Mouse (Mus musculus) brain, adult 2 months (tissue): ENCODE measurements around the gene Mcoln2.

Source experiments
- DNase-seq: peaks from one replicate; pipeline ENCODE4 v3.0.0; 2011; ENCODE audit warnings: low read depth, low spot score

The Mcoln2 gene

GRCm38 (mm10) chr3:146145501-146145900 lies 4.1 kb upstream of the Mcoln2 start:
- DNase-seq = no peak

DNA sequence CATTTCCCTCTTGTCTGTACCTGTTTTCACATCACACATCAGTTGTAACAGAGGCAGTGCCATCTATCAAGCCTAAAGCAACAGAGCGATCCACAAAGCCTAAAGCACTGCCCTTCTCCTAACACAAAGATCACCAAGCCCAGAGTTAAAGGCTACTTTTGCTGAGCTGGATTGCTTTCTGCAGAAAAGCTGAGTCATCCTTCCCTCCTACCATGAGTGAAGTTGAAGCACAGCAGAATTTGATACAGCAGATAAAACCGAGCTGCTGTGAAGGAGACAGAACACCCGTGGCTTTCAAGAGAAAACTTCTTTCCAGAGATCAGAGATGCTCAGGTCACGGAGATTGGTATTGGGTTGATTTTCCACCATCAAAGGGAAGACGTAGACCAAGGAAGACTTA lies 3.5 kb upstream of the Mcoln2 start:
- peak; percentile 53 for DNase-seq

DNA sequence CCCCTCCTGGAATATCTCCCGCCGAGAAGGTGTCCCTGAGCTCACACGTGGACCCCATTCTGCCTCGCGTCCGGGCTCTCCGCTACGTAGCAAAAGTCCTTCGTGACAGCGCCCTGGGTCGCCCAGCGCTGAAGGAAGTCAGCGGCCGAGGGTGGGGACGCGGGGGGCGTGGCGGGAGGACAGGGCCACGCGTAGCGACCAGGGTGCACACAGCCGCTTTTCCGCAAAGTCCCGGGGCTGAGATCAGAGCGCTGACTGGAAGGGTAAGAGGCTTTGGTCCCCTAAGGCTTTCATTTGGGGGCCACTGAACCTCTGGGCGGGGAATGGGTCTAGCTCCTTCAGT lies 396 bp downstream of the Mcoln2 start:
- no peak for DNase-seq

DNA sequence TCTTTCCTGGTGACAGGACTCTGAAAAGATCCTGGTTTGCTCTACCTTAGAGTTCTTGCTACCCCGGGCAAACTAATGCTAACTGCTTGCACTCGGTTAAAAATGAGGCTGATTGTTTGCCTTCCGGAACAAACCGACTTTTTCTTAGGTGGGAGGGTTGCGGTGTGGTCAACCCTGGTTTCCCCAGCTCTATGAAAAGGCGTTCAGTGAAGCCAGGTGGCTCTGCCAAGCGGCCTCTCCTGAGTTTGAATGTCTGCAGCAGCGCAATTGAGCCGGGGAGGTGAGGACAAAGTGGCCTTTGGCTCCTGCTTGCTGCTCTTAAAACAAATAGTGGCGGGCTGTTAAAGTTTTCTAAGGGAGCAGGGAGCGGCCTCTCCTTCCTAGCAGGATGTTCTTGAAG lies 927 bp downstream of the Mcoln2 start:
- DNase-seq = no peak

- no peak for DNase-seq
Observed at GRCm38 (mm10) chr3:146151328-146151727, 1.7 kb downstream of the Mcoln2 start.

DNA sequence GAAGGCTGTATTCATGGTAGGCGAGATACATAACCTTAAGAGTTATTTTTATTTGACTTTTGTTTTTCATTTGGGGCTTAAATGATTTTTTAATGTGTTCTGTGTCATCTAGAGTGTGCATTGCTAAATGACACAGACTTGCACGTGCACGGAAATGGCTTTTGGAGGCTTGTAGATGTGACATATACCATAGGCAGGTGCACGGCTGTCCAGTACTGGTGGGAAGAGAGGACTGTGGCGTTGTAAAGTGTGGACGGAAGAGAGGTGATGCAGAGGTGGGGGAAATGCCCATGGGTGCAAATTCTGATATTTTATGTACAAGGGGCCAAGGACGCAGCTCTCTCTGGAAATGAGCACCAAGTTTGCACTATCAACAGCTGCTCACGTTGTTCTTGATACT lies 2.1 kb downstream of the Mcoln2 start:
- no peak for DNase-seq

DNA sequence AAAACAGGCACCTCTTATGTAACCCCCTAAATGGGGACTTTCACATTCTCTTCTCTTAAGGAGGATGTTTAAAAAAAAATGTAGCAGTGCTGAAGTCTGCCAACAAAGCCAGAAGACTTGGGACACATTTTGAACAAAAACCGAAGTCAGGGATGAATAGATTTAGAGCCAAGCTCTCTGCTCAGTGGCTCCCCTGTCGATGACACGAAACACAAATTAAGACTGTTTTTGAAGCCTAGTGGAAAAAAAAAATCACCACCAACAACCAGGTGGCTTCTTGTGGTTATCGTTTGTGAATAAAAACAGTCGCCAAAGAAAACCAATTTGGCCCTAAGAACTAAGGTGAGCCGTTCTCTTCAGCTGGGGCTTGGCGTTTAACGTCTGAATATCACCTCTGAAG lies 2.7 kb downstream of the Mcoln2 start:
- no peak for DNase-seq

DNA sequence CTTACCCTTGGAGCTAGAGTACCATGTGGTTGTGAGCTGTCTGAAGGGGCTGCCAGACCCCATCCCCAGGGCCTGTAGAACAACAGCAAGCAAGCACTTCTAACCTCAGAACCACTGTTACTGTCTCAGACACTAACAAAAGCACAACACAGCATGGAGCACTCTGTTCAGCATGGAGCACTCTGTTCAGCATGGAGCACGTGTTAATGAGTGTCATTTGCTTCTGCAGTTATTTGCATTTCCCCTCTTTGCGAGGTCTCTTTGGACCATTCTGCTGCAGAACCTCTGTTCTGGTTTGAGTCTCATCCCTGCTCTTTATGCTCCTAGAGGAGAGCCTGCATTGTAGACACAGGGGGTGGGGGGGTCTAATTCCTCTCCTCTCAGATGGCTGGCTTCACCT lies 3.3 kb downstream of the Mcoln2 start:
- DNase-seq = no peak

DNA sequence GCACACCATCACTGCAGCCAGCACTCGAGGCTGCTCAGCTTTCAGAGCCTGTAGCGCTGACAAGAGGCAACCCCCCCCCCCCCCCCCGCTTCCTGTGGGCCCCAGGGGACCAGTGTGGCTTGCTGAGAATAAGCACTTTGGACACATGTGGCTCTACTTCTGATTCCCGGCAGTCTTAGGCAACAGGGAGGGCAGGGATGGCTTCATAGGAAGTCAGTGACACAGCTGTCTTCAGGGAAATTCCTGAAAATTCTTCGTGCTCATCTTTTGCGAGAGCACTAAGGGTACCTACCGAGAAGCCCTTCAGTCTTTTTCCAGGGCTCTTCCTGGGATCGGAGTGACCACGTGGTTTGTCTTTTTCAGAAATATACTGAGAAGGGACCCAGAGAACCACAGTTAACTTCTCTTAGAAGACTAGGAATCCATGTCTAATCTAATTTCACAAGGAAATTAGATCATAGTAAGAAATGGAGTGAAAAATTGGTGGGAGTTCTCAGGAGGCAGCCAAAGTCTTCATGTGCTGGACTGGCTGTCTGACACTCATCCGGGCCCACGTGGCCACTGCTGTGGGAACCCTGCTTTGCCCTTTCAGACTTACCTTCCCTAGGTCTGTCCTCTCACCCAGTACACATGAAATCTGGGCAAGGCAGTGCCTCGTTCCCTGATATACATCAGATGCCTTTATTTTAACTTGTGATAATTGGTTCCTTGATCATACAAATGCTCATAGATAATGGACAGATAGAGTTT lies 4.4 kb downstream of the Mcoln2 start:
- no peak for DNase-seq

DNA sequence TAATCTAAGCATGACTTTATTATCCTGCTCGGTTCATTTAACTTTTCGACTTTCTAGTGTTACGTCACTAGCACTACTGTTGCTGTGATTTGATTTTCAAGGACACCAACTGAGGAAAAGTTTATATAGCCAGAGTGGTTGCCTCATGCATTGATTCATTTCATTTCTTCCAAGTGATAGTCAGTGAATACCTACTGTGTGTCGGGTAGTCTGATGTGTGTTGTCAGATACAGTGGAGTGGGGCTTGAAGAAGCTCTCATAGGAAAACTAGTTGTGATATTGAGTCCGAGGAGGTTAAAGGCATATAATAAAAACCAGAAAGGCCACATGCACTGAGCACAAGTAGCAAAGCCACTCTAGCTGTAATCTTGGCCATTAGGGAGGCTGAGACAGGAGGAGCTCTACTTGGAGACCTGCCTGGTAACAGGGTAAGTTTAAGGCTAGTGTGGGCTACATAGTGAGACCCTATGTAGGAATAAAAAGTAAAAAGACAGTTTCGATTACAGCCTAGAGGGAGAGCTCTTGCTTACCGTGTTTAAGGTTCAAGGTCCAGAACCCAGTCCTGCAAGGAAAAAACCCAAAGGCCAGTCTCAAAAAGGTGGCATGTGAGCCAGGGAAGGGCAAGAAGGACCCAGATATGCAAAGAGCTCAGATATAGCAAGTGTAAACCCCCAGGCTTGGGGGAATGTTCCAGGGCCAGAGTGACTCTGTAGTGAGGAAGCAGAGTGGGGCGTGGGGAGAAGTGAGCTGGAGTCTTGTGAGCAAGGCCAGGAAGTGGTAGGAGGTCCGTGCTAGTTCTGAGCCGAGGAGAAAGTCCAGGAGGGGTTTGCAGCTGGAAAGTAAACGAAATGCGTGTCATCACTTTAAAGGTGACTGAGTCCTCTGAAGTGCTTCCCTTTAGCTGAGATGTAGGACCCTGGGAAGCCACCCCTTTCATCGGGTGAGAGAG lies 6.3 kb downstream of the Mcoln2 start:
- DNase-seq = no peak

GRCm38 (mm10) chr3:146156811-146157210 lies 7.2 kb downstream of the Mcoln2 start:
- DNase-seq = no peak

GRCm38 (mm10) chr3:146158039-146158438 lies 8.4 kb downstream of the Mcoln2 start:
- no peak for DNase-seq

DNA sequence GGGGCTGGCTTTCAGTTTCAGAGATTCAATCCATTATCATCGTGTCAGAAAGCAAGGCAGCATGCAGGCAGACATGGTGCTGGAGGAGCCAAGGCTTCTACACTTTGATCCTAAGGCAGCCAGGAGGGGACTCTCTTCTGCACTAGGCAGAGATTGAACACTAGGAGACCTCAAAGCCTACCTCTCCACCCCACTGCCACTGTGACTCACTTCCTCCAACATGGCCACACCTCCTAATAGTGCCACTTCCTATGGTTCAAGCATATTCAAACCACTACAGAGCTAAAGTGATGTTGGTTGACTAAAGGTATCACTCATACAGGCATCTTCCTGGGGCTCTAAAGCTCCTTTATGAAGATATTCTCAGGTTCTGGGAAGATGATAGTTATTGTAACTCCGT lies 9.7 kb downstream of the Mcoln2 start:
- no peak for DNase-seq

- no peak for DNase-seq
Observed at GRCm38 (mm10) chr3:146162197-146162596, 12.6 kb downstream of the Mcoln2 start.

DNA sequence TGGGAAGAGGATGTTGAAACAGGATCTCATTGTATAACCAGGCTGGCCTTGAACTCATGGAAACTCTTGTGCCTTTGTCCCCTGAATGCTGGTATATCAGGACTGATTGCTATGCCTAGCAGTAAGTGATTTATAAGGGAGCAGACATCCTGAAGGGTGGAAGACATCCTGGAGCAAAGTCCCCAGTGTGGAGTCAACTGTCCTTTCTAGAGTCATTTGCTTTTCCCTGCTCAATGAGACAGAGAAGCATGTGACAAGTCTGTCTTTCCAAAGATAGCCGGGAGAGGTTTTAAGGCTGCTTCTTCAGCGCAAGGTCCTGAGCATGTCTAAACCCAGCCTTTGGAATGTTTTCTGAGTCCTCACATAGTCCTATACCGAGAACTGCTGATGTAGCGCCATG lies 19.7 kb downstream of the Mcoln2 start:
- no peak for DNase-seq

GRCm38 (mm10) chr3:146173030-146173429 lies 23.4 kb downstream of the Mcoln2 start:
- DNase-seq = no peak

DNA sequence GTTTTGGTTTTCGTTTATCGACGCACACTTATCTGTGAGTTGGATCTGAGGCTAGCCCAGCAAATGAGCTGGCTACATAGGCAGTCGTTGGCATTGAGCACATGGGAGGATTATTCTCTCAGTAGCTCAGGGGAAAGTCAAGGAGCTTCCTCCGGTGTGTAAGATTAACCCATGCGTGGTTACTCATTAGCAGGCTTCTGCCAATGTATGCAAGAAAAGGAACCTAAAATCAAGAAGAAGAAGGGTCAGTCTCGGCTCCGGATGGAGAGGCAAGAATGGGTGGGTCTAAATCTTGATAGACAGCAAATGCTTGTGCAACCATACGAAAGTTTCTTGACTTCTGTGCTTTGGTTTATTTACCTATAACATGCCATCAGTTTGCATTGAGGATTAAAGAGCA lies 24.6 kb downstream of the Mcoln2 start:
- no peak for DNase-seq

DNA sequence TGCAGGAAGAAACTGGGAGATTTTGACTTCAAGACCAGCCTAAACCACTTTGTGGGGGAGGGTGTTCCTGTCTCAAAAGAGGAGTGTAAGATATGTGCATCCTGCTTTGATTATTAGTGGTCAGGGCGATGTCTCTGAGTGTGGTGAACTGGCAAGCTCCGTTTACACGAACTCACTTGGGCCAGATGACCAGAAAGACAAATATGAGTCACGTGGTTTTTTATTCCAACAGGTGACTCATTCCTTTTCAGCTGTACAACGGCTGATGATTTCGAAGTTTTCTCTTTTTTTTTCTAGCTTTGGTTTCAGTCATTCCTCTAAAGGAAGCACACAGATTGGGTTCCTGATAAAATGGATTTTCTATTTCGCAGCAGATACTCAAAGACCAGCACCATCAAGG lies 27.7 kb downstream of the Mcoln2 start:
- no peak for DNase-seq

- peak; percentile 86 for DNase-seq
Observed at GRCm38 (mm10) chr3:146177748-146178582, 28.3 kb downstream of the Mcoln2 start.

- no peak for DNase-seq
Observed at GRCm38 (mm10) chr3:146180341-146180740, 30.7 kb downstream of the Mcoln2 start.

GRCm38 (mm10) chr3:146180986-146181385 lies 31.4 kb downstream of the Mcoln2 start:
- DNase-seq = peak; percentile 29
